ENCODE assay signal across 10 mouse cellular contexts in genomic region chr7:28568253-28568652, GRCm38 (mm10). TPM values are rescaled to one million over a fixed set of nuclear protein-coding genes. Genes with fewer than 3 reads are reported as not detected.
DNase-seq lines count a peak whose midpoint lies in the region; ATAC-seq lines count a peak whose summit lies in the region.
"Had no signal": no experiment of that assay in that cellular context is flagged by ENCODE, and none has a peak within 500 bp of the region (broad histone marks: within the 10 kb centered on the region; RNA-seq: fewer than 3 reads in every experiment).

No protein-coding gene starts in this region.

- peak; percentile 46 for DNase-seq in left cerebral cortex, adult 11 months (ENCODE audit: low spot score)
- no peak for DNase-seq in left cerebral cortex, adult 8-10 months (ENCODE audit: low spot score in 2 of 2)
- peak; percentile 63 for DNase-seq in MN1 (ENCODE audit: low spot score)
- DNase-seq in heart, postnatal 14 days: peak; percentile 66 to 78
- peak; percentile 66 to 71 for DNase-seq in left cerebral cortex, postnatal 25 days (ENCODE audit: low spot score in 2 of 2)
- peak; percentile 72 for DNase-seq in thymus, postnatal 25 days

- H3K36me3 ChIP-seq in neural tube, embryonic 12.5 days: peaks cover 57% of the 10 kb centered on the region

- H3K9me3 ChIP-seq in neural tube, embryonic 12.5 days: no peaks in the 10 kb centered on the region
- H3K9me3 ChIP-seq: embryonic facial prominence, embryonic 15.5 days; megakaryocyte, embryonic 14.5 days had no signal

- peak; percentile 71 for ATAC-seq in common myeloid progenitor, adult 5-6 weeks (replicated peaks; ENCODE audit: low read depth, poor library complexity, severe bottlenecking)
- peak; percentile 42; the same call in 1 of the 2 replicates for ATAC-seq in neural tube, embryonic 12.5 days (ENCODE audit: low FRiP score, low read depth)

- no peak overlapping the region for H3K27ac ChIP-seq in neural tube, embryonic 12.5 days
- H3K27ac ChIP-seq: embryonic facial prominence, embryonic 15.5 days had no signal

- no peak overlapping the region for H3K4me2 ChIP-seq in neural tube, embryonic 12.5 days (replicated peaks)
- H3K4me2 ChIP-seq: embryonic facial prominence, embryonic 15.5 days had no signal

- H3K9ac ChIP-seq in neural tube, embryonic 12.5 days: no peak overlapping the region
- H3K9ac ChIP-seq: embryonic facial prominence, embryonic 15.5 days had no signal

- no peaks in the 10 kb centered on the region for H3K27me3 ChIP-seq in neural tube, embryonic 12.5 days (replicated peaks)
- H3K27me3 ChIP-seq: embryonic facial prominence, embryonic 15.5 days; megakaryocyte, embryonic 14.5 days had no signal

- H3K4me3 ChIP-seq in neural tube, embryonic 12.5 days: no peak overlapping the region
- H3K4me3 ChIP-seq: embryonic facial prominence, embryonic 15.5 days; megakaryocyte, embryonic 14.5 days had no signal

- intact Hi-C loops in heart, postnatal 14 days (cut with DNase I): loop anchor here (1.0 kb wide), 1 partner anchor 33 kb away; no protein-coding TSS in a partner anchor
- intact Hi-C loops in left cerebral cortex, postnatal 25 days (cut with DNase I): loop anchor here (1.0 kb wide), 1 partner anchor 33 kb away; no protein-coding TSS in a partner anchor

- peaks cover 13% of the 10 kb centered on the region; the same call in 1 of the 2 replicates for H3K4me1 ChIP-seq in neural tube, embryonic 12.5 days

RNA-seq across cellular contexts. Expression of gene Nccrp1, which starts 21.2 kb away (rescaled TPM):
- total RNA-seq in left cerebral cortex, adult 8-10 months (2022): under 1 TPM in 3 of 4 experiments, not detected in 1; 0.23 to 0.49 (median 0.39) TPM
- total RNA-seq in common myeloid progenitor, adult 5-6 weeks (2017): 0.09 TPM in 1 of 2 replicates, not detected in the other
- not detected for total RNA-seq in heart, postnatal 14 days (2021)
- total RNA-seq in left cerebral cortex, postnatal 25 days (2021): under 1 TPM; 0.46 to 0.50 TPM
- polyA plus RNA-seq in neural tube, embryonic 12.5 days (2016; fragmentation: Nextera tagmentation; extraction: Ambion mirVana): not detected in 2 replicates

RNA-seq across cellular contexts. Expression of gene Sycn, which starts 27.6 kb away (rescaled TPM):
- not detected for total RNA-seq in left cerebral cortex, adult 8-10 months (2022)
- total RNA-seq in common myeloid progenitor, adult 5-6 weeks (2017): not detected in 2 replicates
- total RNA-seq in heart, postnatal 14 days (2021): not detected
- not detected for total RNA-seq in left cerebral cortex, postnatal 25 days (2021)
- polyA plus RNA-seq in neural tube, embryonic 12.5 days (2016; fragmentation: Nextera tagmentation; extraction: Ambion mirVana): not detected in 2 replicates
- polyA plus RNA-seq: embryonic facial prominence, embryonic 15.5 days had no signal

RNA-seq across cellular contexts. Expression of gene Samd4b, which starts 29.7 kb away (rescaled TPM):
- total RNA-seq in left cerebral cortex, adult 8-10 months (2022): 10 to 100 TPM; 58.2 to 70.1 (median 61.7) TPM
- total RNA-seq in common myeloid progenitor, adult 5-6 weeks (2017): 4.6 and 5.4 TPM in 2 replicates
- 10 to 100 TPM; 32.1 to 32.4 TPM for total RNA-seq in heart, postnatal 14 days (2021)
- total RNA-seq in left cerebral cortex, postnatal 25 days (2021): 10 to 100 TPM; 65.2 to 68.7 TPM
- 33.1 and 35.0 TPM in 2 replicates for polyA plus RNA-seq in neural tube, embryonic 12.5 days (2016; fragmentation: Nextera tagmentation; extraction: Ambion mirVana)

RNA-seq across cellular contexts. Expression of gene Pak4, which starts 29.7 kb away (rescaled TPM):
- total RNA-seq in left cerebral cortex, adult 8-10 months (2022): 1 to 10 TPM; 8.4 to 9.0 (median 8.5) TPM
- 5.9 and 7.5 TPM in 2 replicates for total RNA-seq in common myeloid progenitor, adult 5-6 weeks (2017)
- total RNA-seq in heart, postnatal 14 days (2021): 1 to 10 TPM; 8.5 to 9.9 TPM
- total RNA-seq in left cerebral cortex, postnatal 25 days (2021): 1 to 10 TPM; 8.1 to 8.3 TPM
- 29.3 and 31.7 TPM in 2 replicates for polyA plus RNA-seq in neural tube, embryonic 12.5 days (2016; fragmentation: Nextera tagmentation; extraction: Ambion mirVana)

RNA-seq across cellular contexts. Expression of gene Ifnl3, which starts 45.6 kb away (rescaled TPM):
- not detected for total RNA-seq in left cerebral cortex, adult 8-10 months (2022)
- not detected in 2 replicates for total RNA-seq in common myeloid progenitor, adult 5-6 weeks (2017)
- not detected for total RNA-seq in heart, postnatal 14 days (2021)
- not detected for total RNA-seq in left cerebral cortex, postnatal 25 days (2021)
- not detected in 2 replicates for polyA plus RNA-seq in neural tube, embryonic 12.5 days (2016; fragmentation: Nextera tagmentation; extraction: Ambion mirVana)
- polyA plus RNA-seq: embryonic facial prominence, embryonic 15.5 days had no signal

Comparison
In these comparisons a context has a peak if more than half of its experiments do, and no peak if none do; other contexts are left out.
1. DNase-seq: peak in left cerebral cortex, adult 11 months (single experiment), MN1 (single experiment), heart, postnatal 14 days (2 of 2), left cerebral cortex, postnatal 25 days (2 of 2) and thymus, postnatal 25 days (single experiment); none in left cerebral cortex, adult 8-10 months (0 of 2).